Mouse (Mus musculus) common myeloid progenitor, adult 5-6 weeks (primary cell): ENCODE data around the gene Tpst2. TPM values are rescaled to one million over a fixed set of nuclear protein-coding genes. Genes with fewer than 3 reads are reported as not detected.

Source experiments
- ATAC-seq: replicated peaks from 2 replicates; pipeline ENCODE4 v1.8.0; 2016; ENCODE audit warnings: low read depth, mild to moderate bottlenecking, moderate TSS enrichment, inconsistent platforms; ENCODE audit not compliant: poor library complexity, severe bottlenecking
- total RNA-seq: library from RNA; stranded (forward); fragments of 200-1000, 187-1606 nt; gene quantifications from 2 replicates; pipeline ENCODE4 v1.2.3, GENCODE M21; 2017

Tpst2 gene
- total RNA-seq, 1 experiment from 2014 or later = 32.0 TPM

- peak; percentile 73 for ATAC-seq
These were observed 48.4 kb downstream of the Tpst2 start for GRCm38 (mm10) chr5:112324637-112325545.

- ATAC-seq = peak; percentile 82
These were observed 49.3 kb downstream of the Tpst2 start, which contains the start of gene Tfip11 for GRCm38 (mm10) chr5:112325546-112326445. TSS of gene Tfip11 (plus strand) at chr5:112326358.

- ATAC-seq = 0 out of 2 replicates have a peak, but pooled peaks have one; percentile 1
These were observed 50.0 kb downstream of the Tpst2 start for GRCm38 (mm10) chr5:112326446-112327009.

DNA sequence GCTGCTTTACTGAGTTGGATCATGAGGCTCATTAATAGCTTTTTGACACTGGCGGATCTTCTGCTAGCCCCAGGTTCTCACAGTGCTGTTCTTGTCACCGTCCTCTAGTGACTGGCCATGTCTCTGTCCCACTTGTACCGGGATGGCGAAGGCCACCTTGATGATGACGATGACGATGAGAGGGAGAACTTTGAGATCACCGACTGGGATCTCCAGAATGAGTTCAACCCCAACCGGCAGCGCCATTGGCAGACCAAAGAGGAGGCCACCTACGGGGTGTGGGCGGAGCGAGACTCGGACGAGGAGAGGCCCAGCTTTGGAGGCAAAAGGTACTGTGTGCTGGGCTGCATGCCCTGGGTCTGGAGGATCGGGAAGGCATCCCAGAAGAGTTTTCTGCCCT is 51.4 kb downstream of the Tpst2 start:
- no peak for ATAC-seq

- no peak for ATAC-seq
These were observed 53.5 kb downstream of the Tpst2 start for GRCm38 (mm10) chr5:112329805-112330564.

GRCm38 (mm10) chr5:112335473-112335872 is 59.0 kb downstream of the Tpst2 start:
- ATAC-seq = peak; percentile 73

DNA sequence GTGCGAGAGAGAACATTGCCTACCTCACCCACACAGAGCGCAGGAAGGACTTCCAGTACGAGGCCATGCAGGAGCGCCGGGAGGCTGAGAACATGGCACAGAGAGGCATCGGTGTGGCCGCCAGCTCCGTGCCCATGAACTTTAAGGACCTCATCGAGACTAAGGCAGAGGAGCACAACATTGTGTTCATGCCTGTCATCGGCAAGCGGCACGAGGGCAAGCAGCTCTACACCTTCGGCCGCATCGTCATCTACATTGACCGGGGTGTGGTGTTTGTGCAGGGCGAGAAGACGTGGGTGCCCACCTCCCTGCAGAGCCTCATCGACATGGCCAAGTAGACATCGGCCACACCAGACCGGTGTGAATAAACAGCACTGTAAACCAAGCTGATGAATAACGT is 60.5 kb downstream of the Tpst2 start:
- no peak for ATAC-seq

DNA sequence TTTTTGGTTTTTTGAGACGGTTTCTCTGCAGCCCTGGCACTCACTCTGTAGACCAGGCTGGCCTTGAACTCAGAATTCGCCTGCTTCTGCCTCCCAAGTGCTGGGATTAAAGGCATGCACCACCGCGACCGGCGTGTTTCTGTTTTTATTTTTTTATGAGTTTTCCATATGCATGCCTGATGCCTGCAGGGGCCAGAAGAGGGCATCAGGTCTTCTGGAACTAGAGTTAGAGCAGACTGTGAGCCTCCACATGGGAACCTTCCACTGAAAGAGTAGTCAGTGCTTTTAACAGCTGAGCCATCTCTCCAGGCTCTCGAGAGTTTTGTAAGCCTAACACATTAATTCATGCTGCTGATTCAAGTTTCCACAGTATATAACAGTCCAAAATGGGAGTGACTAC is 62.7 kb downstream of the Tpst2 start:
- ATAC-seq = no peak

- peak; percentile 70 for ATAC-seq
These were observed 66.1 kb downstream of the Tpst2 start, which contains the start of the genes Srrd and Hps4 for GRCm38 (mm10) chr5:112342463-112343204. TSS of gene Srrd (minus strand) at chr5:112343040. TSS of gene Hps4 (plus strand) at chr5:112343083.

GRCm38 (mm10) chr5:112343205-112343595 is 66.7 kb downstream of the Tpst2 start:
- peak; percentile 37 for ATAC-seq

DNA sequence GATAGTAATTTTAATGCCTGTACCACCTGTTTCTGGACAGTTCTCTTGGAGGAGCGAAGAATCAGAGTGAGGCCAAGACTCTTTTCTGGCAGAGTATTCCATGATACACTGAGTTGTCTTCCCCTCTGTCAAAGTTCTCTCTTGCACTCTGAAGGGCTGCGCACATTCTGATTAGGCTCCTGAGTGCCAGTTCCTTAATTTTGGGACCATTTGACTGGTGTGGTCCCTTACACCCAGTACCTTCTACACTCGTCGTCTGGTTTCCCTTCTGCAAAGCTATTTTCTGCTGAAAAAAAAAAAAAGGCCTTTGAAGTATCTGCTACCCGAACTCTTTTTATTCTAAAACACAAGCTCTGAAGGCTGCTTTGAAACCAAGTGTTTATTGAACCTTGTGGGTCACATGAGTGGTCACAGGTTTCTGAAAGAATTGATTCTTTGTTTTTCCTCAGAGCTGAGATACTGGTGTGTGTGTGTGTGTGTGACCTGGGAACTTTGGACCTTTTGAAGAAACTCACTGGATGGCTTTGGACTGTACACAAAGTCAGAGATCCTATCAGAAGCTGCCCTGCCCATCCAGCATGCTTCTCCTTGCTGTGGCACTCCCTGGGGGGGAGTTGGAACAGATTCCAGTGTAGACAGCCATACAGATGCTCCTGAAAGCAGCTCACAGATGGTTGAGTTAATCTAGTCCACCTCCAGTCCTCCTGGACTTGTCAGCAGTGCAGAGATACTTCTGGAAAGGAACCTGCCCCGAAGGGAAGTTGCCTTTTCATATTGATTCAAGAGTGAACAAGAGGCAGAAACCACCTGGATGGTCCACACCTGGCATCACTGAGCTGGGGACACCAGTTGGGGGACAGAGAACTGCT is 67.8 kb downstream of the Tpst2 start:
- peak; percentile 30; the same call in 1 of the 2 replicates for ATAC-seq

DNA sequence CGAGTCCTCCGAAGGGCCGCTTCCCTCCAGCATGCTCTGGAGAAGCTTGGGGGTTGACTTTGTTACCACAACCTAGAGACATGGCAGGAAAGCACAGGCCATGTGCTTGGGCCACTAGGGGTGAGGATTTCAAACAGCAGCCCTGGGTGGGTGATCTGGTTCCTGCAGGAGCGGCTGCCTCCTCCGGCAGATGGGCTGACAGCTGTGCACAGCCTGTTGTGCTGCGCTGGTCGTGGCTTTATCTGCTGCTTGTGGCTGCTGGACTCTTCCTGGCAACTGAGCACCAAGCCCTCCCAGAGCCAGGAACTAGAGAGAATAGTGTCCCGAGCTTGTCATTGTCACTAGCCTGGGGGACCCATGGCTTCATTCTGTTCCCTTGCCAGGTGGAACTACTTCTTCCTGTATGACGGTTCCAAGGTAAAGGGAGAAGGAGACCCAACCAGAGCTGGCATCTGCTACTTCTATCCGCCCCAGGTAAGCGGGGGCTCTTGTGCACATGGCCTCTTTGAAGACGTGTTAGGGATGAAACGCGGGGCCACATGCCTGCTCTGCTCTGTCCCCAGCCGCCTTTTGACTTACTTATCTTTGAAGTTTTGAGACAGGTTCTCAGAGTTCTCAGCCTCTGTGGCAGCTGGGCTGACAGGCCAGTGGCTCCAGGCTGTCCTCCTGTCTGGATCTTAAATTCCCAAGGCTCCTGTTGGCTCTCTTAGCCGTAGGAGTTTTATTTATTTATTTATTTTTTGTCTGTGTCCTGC is 69.9 kb downstream of the Tpst2 start:
- peak; percentile 5; the same call in 1 of the 2 replicates for ATAC-seq

DNA sequence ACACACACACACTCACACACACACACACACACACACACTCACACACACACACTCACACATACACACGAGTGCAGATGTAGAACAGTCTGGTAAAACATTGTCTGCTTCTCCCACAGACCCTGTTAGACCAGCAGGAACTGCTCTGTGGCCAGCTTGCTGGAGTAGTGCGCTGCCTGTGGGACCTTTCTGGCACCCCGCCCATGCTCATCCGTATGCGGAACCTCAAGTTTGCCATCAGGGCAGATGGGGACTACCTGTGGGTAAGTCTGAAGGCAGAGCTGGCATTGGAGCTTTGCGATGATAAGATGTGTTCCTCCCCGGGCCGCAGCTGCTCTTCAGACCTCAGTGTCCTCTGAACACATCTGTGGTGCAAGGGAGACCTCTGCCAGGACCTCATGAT is 72.7 kb downstream of the Tpst2 start:
- no peak for ATAC-seq

GRCm38 (mm10) chr5:112355493-112355892 is 79.0 kb downstream of the Tpst2 start:
- no peak for ATAC-seq

- no peak for ATAC-seq
These were observed 79.4 kb downstream of the Tpst2 start, which contains the start of gene Gm6583 for GRCm38 (mm10) chr5:112355910-112356309. TSS of gene Gm6583 (minus strand) at chr5:112356033.

DNA sequence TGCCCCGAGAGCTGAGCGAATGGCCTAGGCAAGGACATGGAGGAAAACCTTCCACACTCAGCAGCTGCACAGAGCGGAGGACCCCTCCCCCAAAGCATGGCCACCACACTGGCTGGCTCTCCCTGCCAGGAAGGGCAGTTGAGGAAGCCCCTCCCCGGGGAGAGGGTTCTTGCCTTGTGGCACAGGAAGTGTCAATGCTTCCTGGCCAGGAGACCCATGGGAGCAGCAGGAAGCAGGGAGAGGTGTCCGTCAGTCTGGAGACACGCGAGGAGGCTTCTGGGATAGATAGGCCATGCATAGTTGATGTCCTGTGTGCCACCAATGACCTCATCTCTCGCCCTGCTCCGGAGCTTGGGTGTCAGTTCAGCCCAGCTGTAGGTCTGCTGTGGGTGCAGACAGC is 79.8 kb downstream of the Tpst2 start:
- no peak for ATAC-seq

GRCm38 (mm10) chr5:112359520-112359919 is 83.0 kb downstream of the Tpst2 start:
- ATAC-seq = peak; percentile 80
